Mouse (Mus musculus) forebrain, embryonic 12.5 days (tissue): ENCODE measurements around the gene Cnot10. TPM values are rescaled to one million over a fixed set of nuclear protein-coding genes. Genes with fewer than 3 reads are reported as not detected.

Experiments used
- ATAC-seq: fragments of 200-750 bp; cut with Nextera tagmentation; 2 replicates; pipeline ENCODE4 v1.8.0; 2017; ENCODE audit warnings: moderate TSS enrichment; ENCODE audit not compliant: low FRiP score
- H3K27ac ChIP-seq: fragments of 300-500 bp; sonication (generic); 2 replicates; pipeline ENCODE4 v1.5.1; 2016; ENCODE audit warnings: mild to moderate bottlenecking
- H3K27me3 ChIP-seq: fragments of 300-500 bp; sonication (generic); 2 replicates; pipeline ENCODE4 v1.6.1; 2016; ENCODE audit warnings: mild to moderate bottlenecking
- H3K36me3 ChIP-seq: fragments of 300-500 bp; sonication (generic); replicated peaks from 2 replicates; pipeline ENCODE4 v1.6.1; 2016; ENCODE audit warnings: mild to moderate bottlenecking
- H3K4me1 ChIP-seq: fragments of 300-500 bp; sonication (generic); 2 replicates; pipeline ENCODE4 v1.6.1; 2016
- H3K4me2 ChIP-seq: fragments of 300-500 bp; sonication (generic); 2 replicates; pipeline ENCODE4 v1.6.1; 2016; ENCODE audit warnings: mild to moderate bottlenecking, moderate library complexity
- H3K4me3 ChIP-seq: fragments of 300-500 bp; sonication (generic); replicated peaks from 2 replicates; pipeline ENCODE4 v1.5.1; 2016; ENCODE audit warnings: mild to moderate bottlenecking
- H3K9ac ChIP-seq: fragments of 300-500 bp; sonication (generic); 2 replicates; pipeline ENCODE4 v1.6.1; 2016; ENCODE audit warnings: mild to moderate bottlenecking
- H3K9me3 ChIP-seq: fragments of 300-500 bp; sonication (generic); 2 replicates; pipeline ENCODE4 v1.6.1; 2016
- WGBS: fragments of 180-500 bp; shearing (Covaris S2); methylation state at CpG from one replicate; pipeline ENCODE4 v1.1.7; 2016; 5-methylcytosine and 5-hydroxymethylcytosine counted together
- polyA plus RNA-seq: library from polyadenylated mRNA; unstranded; fragments of >200 nt; fragmentation: Nextera tagmentation; extraction: Ambion mirVana; gene quantifications from 2 replicates; pipeline ENCODE4 v1.2.1, GENCODE M21; 2016

The Cnot10 gene
- 67.9 and 70.6 TPM in 2 replicates for polyA plus RNA-seq

DNA sequence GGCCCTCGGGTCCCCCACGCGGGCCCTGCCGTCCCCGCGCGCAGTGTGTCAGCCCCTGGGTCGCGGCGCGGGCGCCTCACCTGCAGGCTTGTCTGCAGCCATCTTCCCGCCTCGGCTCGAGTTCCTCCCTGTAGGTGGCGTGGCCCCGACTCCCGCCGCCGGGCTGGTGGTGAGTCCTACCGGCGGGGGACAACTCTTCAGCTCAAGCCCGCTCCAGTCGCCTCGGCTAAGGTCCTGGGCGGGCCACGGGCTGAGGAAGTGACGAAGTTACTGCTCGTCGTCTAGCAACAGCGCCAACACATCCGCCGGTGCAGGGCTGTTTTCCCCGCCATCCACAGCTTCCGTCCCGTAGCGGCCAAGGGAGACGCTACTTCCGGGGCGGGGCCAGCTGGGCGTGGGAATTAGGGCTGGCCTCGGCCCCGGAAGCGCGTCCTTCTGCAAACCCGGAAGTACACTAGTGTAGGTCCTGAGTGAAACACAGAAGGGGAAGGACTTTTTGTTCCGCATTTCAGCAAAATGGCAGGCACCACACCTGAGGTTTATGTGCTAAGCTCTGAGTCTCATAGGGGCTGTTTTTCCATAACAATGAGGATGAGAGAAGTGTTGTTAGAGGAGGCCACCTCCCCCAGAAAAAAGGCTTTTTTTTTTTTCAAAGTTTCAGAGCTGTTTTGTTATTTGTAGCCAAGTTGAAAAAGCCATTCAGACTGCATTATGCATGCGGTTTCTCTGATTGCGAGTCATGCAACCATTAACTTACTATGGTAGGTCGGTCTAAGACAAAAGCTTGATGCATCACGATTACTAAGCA, at the start of gene Cnot10:
Gene Cnot10 (minus strand): TSS at position 346 of the 808 bp plus-strand sequence.
- ATAC-seq: peak; percentile 99
- H3K36me3 ChIP-seq: peaks cover 8% of the 10 kb centered on the region; the same call in 1 of the 2 replicates
- peak within 1 kb of the TSS; percentile 89 for H3K4me3 ChIP-seq
- WGBS: 3% methylated on average over 51 of the region's 51 CpGs
- no peaks in the 10 kb centered on the region for H3K9me3 ChIP-seq
- peak within 1 kb of the TSS; percentile 91 for H3K4me2 ChIP-seq
- peak within 1 kb of the TSS; percentile 83 for H3K27ac ChIP-seq
- peak within 1 kb of the TSS; percentile 79 for H3K9ac ChIP-seq
- H3K27me3 ChIP-seq: peaks cover 21% of the 10 kb centered on the region
- H3K4me1 ChIP-seq: peaks cover 20% of the 10 kb centered on the region

DNA sequence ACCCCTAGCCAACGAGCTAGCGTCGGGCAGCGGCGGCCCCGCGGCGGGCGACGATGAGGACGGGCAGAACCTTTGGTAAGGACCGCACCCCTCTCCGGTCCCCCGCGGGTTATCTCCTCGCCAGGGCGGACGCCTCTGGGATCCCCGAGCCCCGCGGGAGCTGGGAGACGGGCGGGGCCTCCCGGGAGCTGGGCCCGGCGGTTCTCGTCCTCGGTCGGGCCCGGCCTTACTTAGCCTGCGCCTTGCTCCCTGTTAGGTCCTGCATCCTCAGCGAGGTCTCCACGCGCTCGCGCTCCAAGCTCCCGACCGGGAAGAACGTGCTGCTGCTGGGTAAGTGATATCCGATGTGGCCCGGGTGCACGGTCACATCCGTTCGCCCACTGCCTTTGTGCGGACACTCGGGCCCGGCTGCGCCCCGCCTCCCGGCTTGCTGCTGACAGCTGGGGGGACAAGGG, 49.0 kb upstream of the Cnot10 start:
- under 1% methylated on average over 50 of the region's 50 CpGs for WGBS

DNA sequence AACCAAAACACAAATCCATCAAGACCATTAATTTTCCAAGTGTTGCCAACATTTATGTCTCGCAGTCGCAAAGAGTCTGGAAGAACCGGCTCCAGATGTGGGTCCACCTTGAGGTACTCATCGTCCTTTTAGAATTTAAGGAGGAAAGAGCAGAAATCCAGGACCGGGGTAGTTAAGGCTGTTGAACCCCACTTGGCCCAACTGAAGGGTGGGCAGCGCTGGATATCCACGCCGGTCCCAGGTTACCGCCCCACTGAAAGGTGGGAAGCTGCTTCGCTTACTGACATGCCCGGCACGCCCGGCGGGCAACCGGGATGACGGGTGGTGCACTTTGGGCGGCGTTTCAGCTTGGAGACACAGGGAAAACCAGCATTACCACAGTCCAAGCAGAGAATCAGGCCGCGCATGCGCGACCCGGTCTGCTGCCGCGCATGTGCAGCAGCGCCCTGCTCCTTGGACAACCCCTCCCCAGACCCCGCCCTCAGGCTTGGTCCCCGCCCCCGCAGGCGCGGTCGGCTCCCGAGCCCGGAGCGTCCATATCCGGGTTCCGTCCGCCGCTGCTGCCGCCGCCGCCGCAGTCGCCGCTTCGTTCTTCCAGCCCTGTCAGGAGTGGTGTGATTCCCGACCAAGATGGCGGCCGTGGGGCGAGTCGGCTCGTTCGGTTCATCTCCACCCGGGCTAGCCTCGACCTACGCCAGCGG, 48.4 kb upstream of the Cnot10 start, which contains the start of gene Dync1li1:
Gene Dync1li1 (plus strand): TSS at position 539 of the 701 bp plus-strand sequence.
- Histone ChIP-seq H3K27me3 (no peaks in the 10 kb centered on the region), H3K4me3 (peak within 1 kb of the TSS; percentile 95), H3K9me3 (no peaks in the 10 kb centered on the region), H3K36me3 (peaks cover 18% of the 10 kb centered on the region), H3K9ac (peak within 1 kb of the TSS; percentile 87), H3K4me1 (peaks cover 29% of the 10 kb centered on the region), H3K4me2 (peak within 1 kb of the TSS; percentile 75), H3K27ac (peak within 1 kb of the TSS; percentile 95)
- peak; percentile 97 for ATAC-seq
- under 1% methylated on average over 57 of the region's 57 CpGs for WGBS

More for the DNA sequence above, 49.0 kb upstream of the Cnot10 start:
- ATAC-seq: no peak; the same call in none of the 2 replicates
- peak overlapping the region; percentile 95 for H3K4me3 ChIP-seq
- peaks cover 29% of the 10 kb centered on the region for H3K4me1 ChIP-seq
- H3K27me3 ChIP-seq: no peaks in the 10 kb centered on the region
- peak overlapping the region; percentile 75 for H3K4me2 ChIP-seq
- H3K9me3 ChIP-seq: no peaks in the 10 kb centered on the region
- peak overlapping the region; percentile 87 for H3K9ac ChIP-seq
- peaks cover 22% of the 10 kb centered on the region for H3K36me3 ChIP-seq
- peak overlapping the region; percentile 95 for H3K27ac ChIP-seq

DNA sequence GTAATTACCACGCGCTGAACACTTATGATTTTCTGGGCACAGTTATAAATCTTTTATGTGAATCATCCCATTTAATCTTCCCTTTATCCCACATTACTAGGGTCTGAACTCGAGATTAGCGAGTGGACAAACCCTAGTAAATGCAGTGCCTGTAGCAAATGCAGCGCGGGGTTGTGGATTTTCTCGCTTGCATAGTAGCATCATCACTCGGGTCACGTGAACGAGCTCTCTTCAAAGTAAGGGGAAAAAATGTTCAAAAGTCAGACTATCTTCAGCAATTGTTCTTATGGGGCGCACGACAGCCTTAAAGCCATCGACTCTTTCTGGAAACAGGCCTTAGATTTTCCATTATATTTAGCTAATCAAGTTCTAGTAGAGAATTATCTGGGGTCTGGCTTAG, 47.7 kb upstream of the Cnot10 start:
- H3K27ac ChIP-seq: no peak overlapping the region
- H3K27me3 ChIP-seq: no peaks in the 10 kb centered on the region

DNA sequence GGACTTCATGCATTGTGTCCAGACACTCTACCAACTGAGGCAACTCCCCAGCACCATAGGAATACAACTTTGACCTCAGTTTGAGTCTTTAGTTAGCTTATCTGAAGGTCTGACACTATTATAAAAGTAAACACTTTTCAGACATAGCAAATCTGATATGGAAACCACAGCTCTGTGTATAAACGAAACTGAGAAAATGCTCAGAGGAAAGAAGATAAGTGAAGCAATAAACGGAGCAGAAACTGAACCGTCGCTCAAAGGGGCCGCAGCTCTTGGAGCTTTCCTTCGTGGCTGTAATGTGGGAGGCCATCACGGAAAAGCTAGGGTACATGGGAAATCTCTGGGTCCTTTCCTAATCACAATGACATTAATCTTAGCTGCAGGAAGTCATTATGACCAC, 46.3 kb upstream of the Cnot10 start:
- peaks cover 3% of the 10 kb centered on the region for H3K36me3 ChIP-seq
- H3K9ac ChIP-seq: no peak overlapping the region
- no peak for ATAC-seq
- H3K4me3 ChIP-seq: no peak overlapping the region
- H3K27ac ChIP-seq: no peak overlapping the region
- WGBS: 95% methylated on average over 7 of the region's 7 CpGs
- no peaks in the 10 kb centered on the region for H3K27me3 ChIP-seq
- H3K9me3 ChIP-seq: no peaks in the 10 kb centered on the region
- peaks cover 28% of the 10 kb centered on the region for H3K4me1 ChIP-seq
- H3K4me2 ChIP-seq: no peak overlapping the region

More for the DNA sequence above, 47.7 kb upstream of the Cnot10 start:
- Histone ChIP-seq H3K4me3 (peak overlapping the region; percentile 95), H3K9me3 (no peaks in the 10 kb centered on the region), H3K4me1 (peaks cover 29% of the 10 kb centered on the region), H3K36me3 (peaks cover 13% of the 10 kb centered on the region), H3K4me2 (peak overlapping the region; percentile 75), H3K9ac (peak overlapping the region; percentile 87)
- 76% methylated on average over 13 of the region's 13 CpGs for WGBS
- ATAC-seq: no peak

DNA sequence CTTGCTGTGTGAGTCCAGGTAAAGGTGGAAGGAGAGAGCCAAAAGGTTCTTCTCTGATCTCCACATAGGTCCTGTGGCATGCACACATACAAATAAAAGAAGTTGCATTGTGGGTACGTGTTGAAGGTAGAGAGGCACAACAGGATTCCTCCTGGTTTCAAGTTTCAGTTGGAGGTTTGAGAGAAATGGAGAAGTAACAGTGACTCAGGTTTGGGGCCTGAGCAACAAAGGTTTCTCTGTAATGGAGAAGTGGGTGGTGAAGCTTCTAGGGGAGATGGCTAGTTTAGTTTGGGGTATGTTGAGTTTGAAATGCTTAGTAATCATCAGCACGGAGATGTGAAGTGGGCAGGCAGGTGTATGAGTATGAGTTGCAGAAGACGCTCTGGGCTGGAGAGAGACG, 42.2 kb upstream of the Cnot10 start:
- no peaks in the 10 kb centered on the region for H3K27me3 ChIP-seq
- H3K9me3 ChIP-seq: no peaks in the 10 kb centered on the region
- no peaks in the 10 kb centered on the region for H3K36me3 ChIP-seq
- no peak overlapping the region for H3K9ac ChIP-seq
- H3K4me3 ChIP-seq: no peak overlapping the region
- H3K4me2 ChIP-seq: no peak overlapping the region
- WGBS: 84% methylated on average over 4 of the region's 4 CpGs
- no peak overlapping the region for H3K27ac ChIP-seq
- no peaks in the 10 kb centered on the region; the same call in 1 of the 2 replicates for H3K4me1 ChIP-seq
- no peak for ATAC-seq

DNA sequence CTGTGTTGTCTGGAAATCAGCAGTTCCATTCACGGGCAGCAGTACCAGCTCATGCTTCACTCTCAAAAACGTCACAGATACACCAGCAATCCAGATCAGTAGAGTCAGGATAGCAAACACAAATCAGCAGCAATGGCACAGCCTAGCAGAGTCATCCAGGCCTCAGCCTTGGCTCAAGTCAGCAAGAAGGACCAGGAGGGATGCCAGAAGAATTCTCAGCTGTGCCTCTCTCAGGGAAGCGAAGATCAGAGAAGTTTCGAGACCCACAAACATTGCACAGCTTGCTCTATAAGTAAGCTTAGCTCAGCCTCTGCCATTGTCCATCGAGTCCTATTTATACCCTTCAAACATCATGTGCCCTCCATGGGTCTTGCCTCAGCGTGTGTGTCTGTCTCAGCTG, 40.5 kb upstream of the Cnot10 start:
- 85% methylated on average over 6 of the region's 6 CpGs for WGBS
- Histone ChIP-seq H3K4me1 (no peaks in the 10 kb centered on the region), H3K9ac (no peak overlapping the region), H3K4me3 (no peak overlapping the region), H3K27me3 (no peaks in the 10 kb centered on the region), H3K4me2 (no peak overlapping the region), H3K36me3 (no peaks in the 10 kb centered on the region), H3K9me3 (no peaks in the 10 kb centered on the region), H3K27ac (no peak overlapping the region)
- no peak for ATAC-seq

DNA sequence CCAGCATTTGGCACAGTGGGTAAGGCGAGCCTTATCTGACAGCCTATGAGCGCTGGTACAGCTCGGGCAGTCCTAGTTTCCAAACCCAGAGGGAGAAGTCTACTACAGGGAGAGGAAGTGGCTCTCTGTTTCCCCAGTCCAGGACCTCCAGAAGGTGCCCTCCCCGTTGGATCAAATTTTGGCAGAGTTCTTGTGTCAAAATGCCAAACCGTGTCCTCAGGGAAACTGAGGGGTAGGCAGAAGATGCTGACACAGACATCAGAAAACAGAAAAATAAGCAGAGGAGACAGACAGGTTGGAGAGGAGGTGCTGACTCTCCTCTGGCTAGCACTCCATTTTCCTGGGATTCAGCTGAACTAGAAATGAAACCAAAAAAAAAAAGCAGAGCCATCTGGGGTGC, 40.0 kb upstream of the Cnot10 start:
- H3K4me2 ChIP-seq: no peak overlapping the region
- no peaks in the 10 kb centered on the region for H3K9me3 ChIP-seq
- no peak overlapping the region for H3K4me3 ChIP-seq
- no peak for ATAC-seq
- H3K27me3 ChIP-seq: 0 out of 2 replicates have a peak, but pooled peaks cover 3% of the 10 kb centered on the region
- H3K9ac ChIP-seq: no peak overlapping the region
- 86% methylated on average over 5 of the region's 5 CpGs for WGBS
- no peaks in the 10 kb centered on the region for H3K36me3 ChIP-seq
- no peaks in the 10 kb centered on the region for H3K4me1 ChIP-seq
- H3K27ac ChIP-seq: no peak overlapping the region

DNA sequence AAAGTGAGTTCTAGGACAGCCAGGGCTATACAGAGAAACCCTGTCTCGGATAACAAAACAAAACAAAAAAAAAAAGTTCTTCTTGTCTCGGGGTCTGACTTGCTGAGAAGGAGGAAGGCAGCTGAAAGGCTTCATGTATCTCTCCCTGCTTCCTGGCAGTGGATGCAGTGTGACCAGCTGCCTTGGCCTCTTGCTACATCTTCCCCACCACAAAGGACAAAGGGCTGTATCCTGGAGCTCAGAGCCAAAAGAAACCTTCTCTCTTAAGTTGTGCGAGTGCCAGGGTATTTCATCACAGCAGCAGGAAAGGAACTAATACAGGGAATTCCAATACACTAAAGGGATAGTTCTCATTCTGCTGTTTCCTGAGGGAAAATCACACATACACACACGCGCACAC, 38.6 kb upstream of the Cnot10 start:
- H3K36me3 ChIP-seq: no peaks in the 10 kb centered on the region
- 89% methylated on average over 5 of the region's 5 CpGs for WGBS
- ATAC-seq: no peak

DNA sequence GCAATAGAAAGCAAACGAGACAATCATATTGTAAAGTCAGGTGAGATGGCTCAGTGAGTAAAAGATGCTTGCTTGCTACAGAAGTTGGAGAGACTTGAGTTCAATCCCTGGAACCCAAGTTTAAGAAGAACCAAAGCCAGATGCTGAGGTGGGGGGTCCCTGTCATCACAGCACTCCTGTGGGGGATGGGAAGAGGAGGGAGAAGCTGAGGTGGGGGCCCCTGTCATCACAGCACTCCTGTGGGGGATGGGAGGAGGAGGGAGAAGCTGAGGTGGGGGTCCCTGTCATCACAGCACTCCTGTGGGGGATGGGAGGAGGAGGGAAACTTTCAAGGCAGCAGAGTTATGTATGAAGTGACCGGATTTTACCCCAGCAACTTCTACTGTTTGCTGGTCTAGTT, 33.6 kb upstream of the Cnot10 start:
- Histone ChIP-seq H3K9ac (no peak overlapping the region; the same call in 1 of the 2 replicates), H3K4me1 (peaks cover 13% of the 10 kb centered on the region), H3K4me2 (peak overlapping the region; percentile 59; the same call in 1 of the 2 replicates), H3K27ac (no peak overlapping the region), H3K9me3 (no peaks in the 10 kb centered on the region), H3K4me3 (no peak overlapping the region), H3K27me3 (0 out of 2 replicates have a peak, but pooled peaks cover 3% of the 10 kb centered on the region), H3K36me3 (no peaks in the 10 kb centered on the region)
- ATAC-seq: 0 out of 2 replicates have a peak, but pooled peaks have one; percentile 36
- whole genome bisulfite sequencing: 62% methylated on average over 2 of the region's 2 CpGs

More for the DNA sequence above, 38.6 kb upstream of the Cnot10 start:
- no peak overlapping the region for H3K9ac ChIP-seq
- no peaks in the 10 kb centered on the region for H3K9me3 ChIP-seq
- peaks cover 2% of the 10 kb centered on the region; the same call in 1 of the 2 replicates for H3K4me1 ChIP-seq
- H3K4me3 ChIP-seq: no peak overlapping the region
- H3K27me3 ChIP-seq: 0 out of 2 replicates have a peak, but pooled peaks cover 3% of the 10 kb centered on the region
- H3K4me2 ChIP-seq: no peak overlapping the region
- H3K27ac ChIP-seq: no peak overlapping the region

DNA sequence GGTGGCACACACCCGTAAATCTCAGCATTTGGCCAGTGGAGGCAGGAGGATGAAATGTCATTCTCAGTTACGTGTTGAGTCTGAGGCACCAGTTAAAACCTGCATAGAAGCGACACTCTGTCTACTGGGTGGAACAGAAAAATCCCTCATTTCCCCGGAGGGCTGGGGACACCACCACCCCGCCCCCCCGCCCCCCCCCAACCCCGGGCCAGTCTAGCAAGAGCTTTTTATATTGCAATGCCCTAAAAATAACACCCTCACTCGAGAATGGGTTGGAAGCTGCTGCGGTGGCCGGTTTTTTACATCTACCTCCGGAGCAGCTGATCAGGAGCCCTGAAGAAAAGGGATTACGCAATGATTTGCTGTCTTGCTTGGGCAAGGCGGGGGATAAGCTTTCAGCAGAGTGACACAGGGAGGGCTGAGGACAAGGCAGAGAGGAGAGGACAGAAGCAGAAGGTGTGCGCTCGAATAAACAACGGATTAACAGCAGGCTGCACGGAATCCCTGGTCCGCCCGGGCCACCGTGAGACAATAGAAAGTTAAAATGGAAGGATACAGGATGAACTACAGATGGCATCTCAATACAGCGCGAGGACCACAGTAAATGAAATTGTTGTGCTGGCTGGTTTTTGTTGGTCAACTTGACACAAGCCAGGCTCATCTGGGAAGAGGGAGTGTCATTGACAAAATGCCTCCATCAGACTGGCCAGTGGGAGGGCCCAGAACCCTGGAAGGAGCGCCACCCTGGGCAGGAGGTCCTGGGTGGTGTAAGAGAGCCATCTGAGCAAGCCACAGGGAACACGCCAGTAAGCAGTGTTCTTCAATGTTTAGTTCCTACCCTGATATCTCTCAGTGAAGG, 32.9 kb upstream of the Cnot10 start:
- H3K9me3 ChIP-seq: no peaks in the 10 kb centered on the region
- peak; percentile 66 for ATAC-seq
- 5% methylated on average over 24 of the region's 24 CpGs for WGBS
- peak overlapping the region; percentile 35 for H3K4me3 ChIP-seq
- peak overlapping the region; percentile 53 for H3K9ac ChIP-seq
- H3K27me3 ChIP-seq: 0 out of 2 replicates have a peak, but pooled peaks cover 3% of the 10 kb centered on the region
- H3K36me3 ChIP-seq: no peaks in the 10 kb centered on the region
- peaks cover 13% of the 10 kb centered on the region for H3K4me1 ChIP-seq
- peak overlapping the region; percentile 50; the same call in 1 of the 2 replicates for H3K27ac ChIP-seq
- H3K4me2 ChIP-seq: peak overlapping the region; percentile 59
